8 mouse cellular contexts compared by ENCODE assay signal in genomic region chr4:152153771-152154177, GRCm38 (mm10). TPM values are rescaled to one million over a fixed set of nuclear protein-coding genes. Genes with fewer than 3 reads are reported as not detected.
DNase-seq lines count a peak whose midpoint lies in the region; ATAC-seq and TF ChIP-seq lines count a peak whose summit lies in the region.

No protein-coding gene starts in this region.

- H3K4me3 ChIP-seq in intestine, postnatal 0 days (ENCODE audit: low read depth, low read length) = peak overlapping the region; percentile 13; the same call in 1 of the 2 replicates
- H3K4me3 ChIP-seq in limb, embryonic 13.5 days = peak overlapping the region; percentile 26
- H3K4me3 ChIP-seq in midbrain, embryonic 15.5 days = no peak overlapping the region

- 1% methylated on average over 23 of the region's 23 CpGs for WGBS in intestine, postnatal 0 days
- 1% methylated on average over 23 of the region's 23 CpGs for WGBS in limb, embryonic 13.5 days
- WGBS in midbrain, embryonic 15.5 days = 2% methylated on average over 23 of the region's 23 CpGs

- H3K9ac ChIP-seq in intestine, postnatal 0 days (ENCODE audit: low read depth, low read length) = no peak overlapping the region
- no peak overlapping the region for H3K9ac ChIP-seq in limb, embryonic 13.5 days
- H3K9ac ChIP-seq in midbrain, embryonic 15.5 days = no peak overlapping the region

- H3K4me1 ChIP-seq in intestine, postnatal 0 days (replicated peaks; ENCODE audit: control insufficient read depth, insufficient read depth, low read length) = no peaks in the 10 kb centered on the region; the same call in 1 of the 2 replicates
- peaks cover 24% of the 10 kb centered on the region for H3K4me1 ChIP-seq in limb, embryonic 13.5 days
- peaks cover 22% of the 10 kb centered on the region for H3K4me1 ChIP-seq in midbrain, embryonic 15.5 days

- no peak overlapping the region for H3K27ac ChIP-seq in intestine, postnatal 0 days (ENCODE audit: low read depth, low read length)
- H3K27ac ChIP-seq in limb, embryonic 13.5 days = no peak overlapping the region
- H3K27ac ChIP-seq in midbrain, embryonic 15.5 days = no peak overlapping the region

- peak overlapping the region; percentile 58 for H3K4me2 ChIP-seq in intestine, postnatal 0 days (replicated peaks; ENCODE audit: low read depth)
- peak overlapping the region; percentile 56 for H3K4me2 ChIP-seq in limb, embryonic 13.5 days (replicated peaks)
- peak overlapping the region; percentile 33 for H3K4me2 ChIP-seq in midbrain, embryonic 15.5 days

- H3K27me3 ChIP-seq in intestine, postnatal 0 days (replicated peaks; ENCODE audit: control insufficient read depth, insufficient read depth, low read length) = peaks cover 41% of the 10 kb centered on the region
- H3K27me3 ChIP-seq in limb, embryonic 13.5 days = peaks cover 96% of the 10 kb centered on the region
- peaks cover 83% of the 10 kb centered on the region for H3K27me3 ChIP-seq in midbrain, embryonic 15.5 days (replicated peaks)

- ATAC-seq in cerebellum, adult (ENCODE audit: insufficient number of reproducible peaks, low FRiP score, low TSS enrichment) = no peak
- ATAC-seq in granulocyte monocyte progenitor cell, adult 5-6 weeks (replicated peaks; ENCODE audit: poor library complexity, severe bottlenecking) = peak; percentile 68
- peak; percentile 44 for ATAC-seq in intestine, postnatal 0 days
- no peak for ATAC-seq in limb, embryonic 13.5 days (ENCODE audit: low FRiP score, low read depth)
- no peak for ATAC-seq in midbrain, embryonic 15.5 days (replicated peaks)

- TF ChIP-seq CTCF in intestine, postnatal 0 days (IDR thresholded peaks at IDR 0.05; ENCODE audit: low read depth) = peak; percentile 96

- H3K36me3 ChIP-seq in intestine, postnatal 0 days (ENCODE audit: control insufficient read depth, insufficient read depth) = no peaks in the 10 kb centered on the region
- H3K36me3 ChIP-seq in limb, embryonic 13.5 days = no peaks in the 10 kb centered on the region
- no peaks in the 10 kb centered on the region for H3K36me3 ChIP-seq in midbrain, embryonic 15.5 days (replicated peaks)

- no peaks in the 10 kb centered on the region for H3K9me3 ChIP-seq in intestine, postnatal 0 days (ENCODE audit: control insufficient read depth)
- no peaks in the 10 kb centered on the region for H3K9me3 ChIP-seq in limb, embryonic 13.5 days
- H3K9me3 ChIP-seq in midbrain, embryonic 15.5 days = no peaks in the 10 kb centered on the region

- DNase-seq in cerebellum, adult 11 months = peak; percentile 48
- peak; percentile 86 for DNase-seq in embryo, embryonic 11 days
- DNase-seq in spleen, postnatal 14 days (ENCODE audit: low spot score in 2 of 2) = peak; percentile 79 to 88

RNA-seq across cellular contexts. Expression of gene Espn, which starts 1.6 kb away (rescaled TPM):
- total RNA-seq in granulocyte monocyte progenitor cell, adult 5-6 weeks (2014; fragmentation: Nextera tagmentation) = 1.8 TPM in 1 of 2 replicates, not detected in the other
- total RNA-seq in granulocyte monocyte progenitor cell, adult 5-6 weeks (2017) = 0.43 TPM in 1 of 2 replicates, not detected in the other
- polyA plus RNA-seq in intestine, postnatal 0 days (2015; fragmentation: Nextera tagmentation; extraction: Ambion mirVana) = 260 and 264 TPM in 2 replicates
- 0.88 and 1.5 TPM in 2 replicates for polyA plus RNA-seq in limb, embryonic 13.5 days (2015; fragmentation: Nextera tagmentation; extraction: Ambion mirVana)
- polyA plus RNA-seq in midbrain, embryonic 15.5 days (2015; fragmentation: Nextera tagmentation; extraction: Ambion mirVana) = 0.13 and 0.19 TPM in 2 replicates

RNA-seq across cellular contexts. Expression of gene Hes2, which starts 4.9 kb away (rescaled TPM):
- total RNA-seq in granulocyte monocyte progenitor cell, adult 5-6 weeks (2014; fragmentation: Nextera tagmentation) = not detected in 2 replicates
- total RNA-seq in granulocyte monocyte progenitor cell, adult 5-6 weeks (2017) = not detected in 2 replicates
- 8.6 and 11.2 TPM in 2 replicates for polyA plus RNA-seq in intestine, postnatal 0 days (2015; fragmentation: Nextera tagmentation; extraction: Ambion mirVana)
- not detected in 2 replicates for polyA plus RNA-seq in limb, embryonic 13.5 days (2015; fragmentation: Nextera tagmentation; extraction: Ambion mirVana)
- not detected in 2 replicates for polyA plus RNA-seq in midbrain, embryonic 15.5 days (2015; fragmentation: Nextera tagmentation; extraction: Ambion mirVana)

RNA-seq across cellular contexts. Expression of gene Acot7, which starts 24.2 kb away (rescaled TPM):
- 124 and 134 TPM in 2 replicates for total RNA-seq in granulocyte monocyte progenitor cell, adult 5-6 weeks (2014; fragmentation: Nextera tagmentation)
- total RNA-seq in granulocyte monocyte progenitor cell, adult 5-6 weeks (2017) = 79.4 and 89.5 TPM in 2 replicates
- 24.1 and 28.7 TPM in 2 replicates for polyA plus RNA-seq in intestine, postnatal 0 days (2015; fragmentation: Nextera tagmentation; extraction: Ambion mirVana)
- polyA plus RNA-seq in limb, embryonic 13.5 days (2015; fragmentation: Nextera tagmentation; extraction: Ambion mirVana) = 49.0 and 53.2 TPM in 2 replicates
- polyA plus RNA-seq in midbrain, embryonic 15.5 days (2015; fragmentation: Nextera tagmentation; extraction: Ambion mirVana) = 409 and 418 TPM in 2 replicates

RNA-seq across cellular contexts. Expression of gene Tnfrsf25, which starts 38.0 kb away (rescaled TPM):
- not detected in 2 replicates for total RNA-seq in granulocyte monocyte progenitor cell, adult 5-6 weeks (2014; fragmentation: Nextera tagmentation)
- 1.6 TPM in 1 of 2 replicates, not detected in the other for total RNA-seq in granulocyte monocyte progenitor cell, adult 5-6 weeks (2017)
- 0.82 and 1.2 TPM in 2 replicates for polyA plus RNA-seq in intestine, postnatal 0 days (2015; fragmentation: Nextera tagmentation; extraction: Ambion mirVana)
- 0.86 and 1.9 TPM in 2 replicates for polyA plus RNA-seq in limb, embryonic 13.5 days (2015; fragmentation: Nextera tagmentation; extraction: Ambion mirVana)
- polyA plus RNA-seq in midbrain, embryonic 15.5 days (2015; fragmentation: Nextera tagmentation; extraction: Ambion mirVana) = 0.80 and 1.0 TPM in 2 replicates

Comparison
In these comparisons a context has a peak if more than half of its experiments do, and no peak if none do; other contexts are left out.
1. ATAC-seq: peak in granulocyte monocyte progenitor cell, adult 5-6 weeks (single experiment) and intestine, postnatal 0 days (single experiment); none in cerebellum, adult (single experiment), limb, embryonic 13.5 days (single experiment) and midbrain, embryonic 15.5 days (single experiment).
2. RNA of gene Espn, which starts 1.6 kb away (polyA plus RNA-seq): 260 to 264 TPM in intestine, postnatal 0 days; 0.88 to 1.5 TPM in limb, embryonic 13.5 days and 0.13 to 0.19 TPM in midbrain, embryonic 15.5 days; every median in the first group is over 100 times any median in the second.
3. Peak in every context shown above with its lines, with median percentiles within 50 percentile points of each other: DNase-seq and H3K4me2 ChIP-seq.